Mouse (Mus musculus) ES-E14 (cell line): ENCODE data around the gene Eps8l3.

ENCODE experiments used
- CHD2 ChIP-seq: IDR thresholded peaks from 2 replicates; pipeline ENCODE4 v1.6.1; 2014; ENCODE audit warnings: mild to moderate bottlenecking, low read depth, low read length, inconsistent platforms
- HCFC1 ChIP-seq: IDR thresholded peaks from 2 replicates; pipeline ENCODE4 v1.6.1; 2012; ENCODE audit warnings: low read length, inconsistent platforms, borderline replicate concordance; ENCODE audit not compliant: insufficient read depth

- TF ChIP-seq CHD2 (no peak), HCFC1 (no peak)
Observed at GRCm38 (mm10) chr3:107849693-107850031, 27.4 kb upstream of the Eps8l3 start.
